Mouse (Mus musculus) C2C12 (cell line): Measurements from ENCODE around the gene Bckdhb.

ENCODE experiments used
- CEBPB ChIP-seq: IDR thresholded peaks from one replicate; pipeline ENCODE4 v1.6.1; 2011; ENCODE audit warnings: low read depth, mild to moderate bottlenecking, control low read depth, moderate library complexity
- CTCF ChIP-seq: IDR thresholded peaks from one replicate; pipeline ENCODE4 v1.5.1; 2011; ENCODE audit not compliant: control insufficient read depth, insufficient read depth, insufficient read length
- FOSL1 ChIP-seq: IDR thresholded peaks from one replicate; pipeline ENCODE4 v1.8.0; 2011; ENCODE audit warnings: mild to moderate bottlenecking, low read length; ENCODE audit not compliant: poor library complexity, insufficient read depth, severe bottlenecking
- MAX ChIP-seq: IDR thresholded peaks from one replicate; pipeline ENCODE4 v1.6.1; 2011; ENCODE audit warnings: mild to moderate bottlenecking, control low read depth
- MYOD1 ChIP-seq: IDR thresholded peaks from one replicate; pipeline ENCODE4 v1.6.1; 2011; ENCODE audit warnings: low read depth; ENCODE audit not compliant: control insufficient read depth, insufficient read length
- MYOG ChIP-seq: IDR thresholded peaks from one replicate; pipeline ENCODE4 v1.6.1; 2011; ENCODE audit not compliant: control insufficient read depth, insufficient read length; ENCODE audit errors: extremely low read depth
- USF1 ChIP-seq: IDR thresholded peaks from one replicate; pipeline ENCODE4 v1.6.1; 2011; ENCODE audit warnings: low read depth, mild to moderate bottlenecking, control low read depth, moderate library complexity

- TF ChIP-seq FOSL1 = no peak
- no peak for TF ChIP-seq CTCF
- TF ChIP-seq MAX = no peak
- TF ChIP-seq USF1 = no peak
- TF ChIP-seq CEBPB = no peak
- no peak for TF ChIP-seq MYOD1
- no peak for TF ChIP-seq MYOG
Measured at GRCm38 (mm10) chr9:84130338-84130737, 205.4 kb downstream of the Bckdhb start.
